Mouse (Mus musculus): ENCODE data around the gene Hoxc5. TPM values are rescaled to one million over a fixed set of nuclear protein-coding genes. Genes with fewer than 3 reads are reported as not detected.

Gene Hoxc5
- polyA plus RNA-seq, 1 experiment, result 1.4 TPM

- DNase-seq (ENCODE audit: low spot score), result no peak
Observed at GRCm38 (mm10) chr15:103035548-103035881, 68.3 kb downstream of the Hoxc5 start.

- no peak for DNase-seq (ENCODE audit: low spot score)
Observed at GRCm38 (mm10) chr15:103037579-103037978, 70.3 kb downstream of the Hoxc5 start.

- DNase-seq (ENCODE audit: low spot score), result no peak
Observed at GRCm38 (mm10) chr15:103038701-103039480, 71.6 kb downstream of the Hoxc5 start.

GRCm38 (mm10) chr15:103039609-103040008, 72.4 kb downstream of the Hoxc5 start:
- no peak for DNase-seq (ENCODE audit: low spot score)

- no peak for DNase-seq (ENCODE audit: low spot score)
Observed at GRCm38 (mm10) chr15:103040601-103041000, 73.4 kb downstream of the Hoxc5 start.

GRCm38 (mm10) chr15:103041613-103042012, 74.4 kb downstream of the Hoxc5 start:
- DNase-seq (ENCODE audit: low spot score), result no peak

GRCm38 (mm10) chr15:103042209-103042608, 75.0 kb downstream of the Hoxc5 start:
- DNase-seq (ENCODE audit: low spot score), result no peak

GRCm38 (mm10) chr15:103051670-103052069, 84.4 kb downstream of the Hoxc5 start:
- DNase-seq (ENCODE audit: low spot score), result no peak

GRCm38 (mm10) chr15:103053210-103053609, 86.0 kb downstream of the Hoxc5 start:
- no peak for DNase-seq (ENCODE audit: low spot score)

GRCm38 (mm10) chr15:103056396-103056795, 89.2 kb downstream of the Hoxc5 start:
- no peak for DNase-seq (ENCODE audit: low spot score)

- no peak for DNase-seq (ENCODE audit: low spot score)
Observed at GRCm38 (mm10) chr15:103058715-103059114, 91.5 kb downstream of the Hoxc5 start.

GRCm38 (mm10) chr15:103059393-103059992, 92.2 kb downstream of the Hoxc5 start:
- DNase-seq (ENCODE audit: low spot score), result no peak

- no peak for DNase-seq (ENCODE audit: low spot score)
Observed at GRCm38 (mm10) chr15:103060021-103060340, 92.7 kb downstream of the Hoxc5 start.

- DNase-seq (ENCODE audit: low spot score), result no peak
Observed at GRCm38 (mm10) chr15:103060341-103061130, 93.3 kb downstream of the Hoxc5 start.

GRCm38 (mm10) chr15:103061131-103061825, 94.0 kb downstream of the Hoxc5 start:
- DNase-seq (ENCODE audit: low spot score), result no peak

GRCm38 (mm10) chr15:103061988-103062387, 94.7 kb downstream of the Hoxc5 start:
- no peak for DNase-seq (ENCODE audit: low spot score)

GRCm38 (mm10) chr15:103065642-103066041, 98.4 kb downstream of the Hoxc5 start:
- DNase-seq (ENCODE audit: low spot score), result no peak

Other genes starting within 250 kb of the Hoxc5 start
- gene Calcoco1, start 245.3 kb upstream of the Hoxc5 start, polyA plus RNA-seq (2012; rRNA removed), result 52.1 and 79.6 TPM in 2 replicates
- gene Hoxc13, start 46.3 kb upstream of the Hoxc5 start, polyA plus RNA-seq (2012; rRNA removed), result 0.12 TPM in 2 replicates
- gene Hoxc12, start 30.7 kb upstream of the Hoxc5 start, polyA plus RNA-seq (2012; rRNA removed), result not detected in 2 replicates
- gene Hoxc11, start 13.0 kb upstream of the Hoxc5 start, polyA plus RNA-seq (2012; rRNA removed), result 3.9 and 4.0 TPM in 2 replicates
- gene Hoxc10, start 647 bp upstream of the Hoxc5 start, polyA plus RNA-seq (2012; rRNA removed), result 2.2 and 2.6 TPM in 2 replicates
- gene Hoxc9, start 9.0 kb downstream of the Hoxc5 start, polyA plus RNA-seq (2012; rRNA removed), result 0.36 and 0.46 TPM in 2 replicates
- gene Hoxc8, start 23.2 kb downstream of the Hoxc5 start, polyA plus RNA-seq (2012; rRNA removed), result 0.39 and 0.47 TPM in 2 replicates
- gene Hoxc6, start 30.8 kb downstream of the Hoxc5 start, polyA plus RNA-seq (2012; rRNA removed), result 2.1 and 2.5 TPM in 2 replicates
- 0.76 and 0.80 TPM in 2 replicates for gene Hoxc4, start 51.5 kb downstream of the Hoxc5 start, polyA plus RNA-seq (2012; rRNA removed)
- gene Smug1, start 199.6 kb downstream of the Hoxc5 start, polyA plus RNA-seq (2012; rRNA removed), result 15.1 and 18.5 TPM in 2 replicates